Mouse (Mus musculus): ENCODE measurements around the gene Tns1.

DNA sequence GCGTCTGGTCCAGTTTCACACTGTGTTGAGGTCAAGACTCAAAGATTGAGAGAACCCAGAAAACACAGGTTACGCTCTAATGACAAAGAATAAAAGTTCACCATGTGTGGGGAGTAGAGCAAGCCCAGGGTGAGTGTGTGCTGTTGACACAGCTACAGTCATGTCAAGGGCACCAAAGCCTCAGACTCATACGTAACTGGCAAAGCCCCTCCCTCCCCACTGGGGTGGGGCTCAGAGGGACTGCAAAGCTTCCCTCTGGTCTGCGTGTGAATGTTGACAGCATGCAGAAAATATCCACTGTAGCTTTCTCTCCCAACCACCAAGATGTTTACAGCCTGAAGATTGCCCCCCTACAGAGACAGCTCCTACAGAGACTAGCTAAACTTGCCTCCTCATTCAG lies 48.0 kb downstream of the Tns1 start:
- no peak for TF ChIP-seq CTCF (conservative IDR thresholded peaks at IDR 0.05; ENCODE audit: low read length)
- TF ChIP-seq POU5F1 (IDR thresholded peaks at IDR 0.05; ENCODE audit: borderline replicate concordance, low read length), result no peak
- TF ChIP-seq NANOG (IDR thresholded peaks at IDR 0.05; ENCODE audit: borderline replicate concordance, low read length), result no peak

Measured in E14TG2a.4 (cell line).